Mouse (Mus musculus) MEL (cell line): ENCODE results near the gene Ntmt1. TPM values are rescaled to one million over a fixed set of nuclear protein-coding genes. Genes with fewer than 3 reads are reported as not detected.

Experiments
- DNase-seq: peaks from one replicate; pipeline ENCODE4 v3.0.0; 2011; ENCODE audit warnings: low read depth, low spot score
- H3K27ac ChIP-seq: 2 replicates; pipeline ENCODE4 v1.5.1; 2012; ENCODE audit warnings: low read depth, mild to moderate bottlenecking, control low read depth, low read length, moderate library complexity; ENCODE audit not compliant: control insufficient read depth
- H3K27me3 ChIP-seq, 2 experiments: fragments of 150-350 bp in 1 of 2; sonication (generic) in 1 of 2; 2 replicates each; pipeline ENCODE4 v1.6.1; 2012; ENCODE audit warnings: low read length in 2 of 2, mild to moderate bottlenecking in 2 of 2, improper control_type of control experiment in 1 of 2, moderate library complexity in 1 of 2; ENCODE audit not compliant: insufficient read depth in 2 of 2, control insufficient read depth in 1 of 2
- H3K36me3 ChIP-seq, 2 experiments: 2 replicates each; pipeline ENCODE4 v1.6.1; 2012 to 2014; ENCODE audit warnings: low read length in 2 of 2, improper control_type of control experiment in 1 of 2, inconsistent platforms in 1 of 2, mild to moderate bottlenecking in 1 of 2; ENCODE audit not compliant: insufficient read depth in 2 of 2, control insufficient read depth in 1 of 2
- H3K4me1 ChIP-seq, 2 experiments: fragments of 150-350 bp in 1 of 2; sonication (generic) in 1 of 2; 2 replicates each; pipeline ENCODE4 v1.6.1; 2012; ENCODE audit warnings: low read length in 2 of 2, improper control_type of control experiment in 1 of 2, mild to moderate bottlenecking in 1 of 2; ENCODE audit not compliant: insufficient read depth in 2 of 2, control insufficient read depth in 1 of 2
- H3K4me3 ChIP-seq, 2 experiments: fragments of 150-350 bp in 1 of 2; sonication (generic) in 1 of 2; 2 replicates each; pipeline ENCODE4 v1.5.1; 2012; ENCODE audit warnings: low read depth in 2 of 2, low read length in 2 of 2, mild to moderate bottlenecking in 2 of 2, moderate library complexity in 2 of 2, control low read depth in 1 of 2, improper control_type of control experiment in 1 of 2; ENCODE audit not compliant: control insufficient read depth in 1 of 2, insufficient read depth in 1 of 2
- H3K79me2 ChIP-seq: 2 replicates; pipeline ENCODE4 v1.6.1; 2012; ENCODE audit warnings: mild to moderate bottlenecking, low read length, moderate library complexity; ENCODE audit not compliant: control insufficient read depth, poor library complexity, insufficient read depth
- H3K9ac ChIP-seq: 2 replicates; pipeline ENCODE4 v1.6.1; 2012; ENCODE audit warnings: low read depth, mild to moderate bottlenecking, control low read depth, low read length, moderate library complexity; ENCODE audit not compliant: control insufficient read depth, poor library complexity, severe bottlenecking
- H3K9me3 ChIP-seq: fragments of 150-350 bp; sonication (generic); replicated peaks from 2 replicates; pipeline ENCODE4 v1.6.1; 2012; ENCODE audit warnings: mild to moderate bottlenecking, low read length, improper control_type of control experiment, moderate library complexity; ENCODE audit not compliant: insufficient read depth
- BHLHE40 ChIP-seq: IDR thresholded peaks from 2 replicates; pipeline ENCODE4 v1.6.1; 2012; ENCODE audit warnings: low read depth, mild to moderate bottlenecking, inconsistent platforms, low read length, improper control_type of control experiment, borderline replicate concordance
- CHD1 ChIP-seq: IDR thresholded peaks from 2 replicates; pipeline ENCODE4 v1.6.1; 2012; ENCODE audit warnings: low read depth, mild to moderate bottlenecking, inconsistent platforms, low read length, improper control_type of control experiment
- CHD2 ChIP-seq: IDR thresholded peaks from 2 replicates; pipeline ENCODE4 v1.6.1; 2011; ENCODE audit warnings: low read length, improper control_type of control experiment
- CTCF ChIP-seq, 3 experiments: IDR thresholded peaks in 2 of 3; conservative IDR thresholded peaks in 1 of 3; 2 replicates each; pipeline ENCODE4 v1.5.1; 2011 to 2012; ENCODE audit warnings: low read length in 3 of 3, low read depth in 2 of 3, mild to moderate bottlenecking in 2 of 3, improper control_type of control experiment in 1 of 3, inconsistent platforms in 1 of 3, mixed read lengths in 1 of 3, moderate library complexity in 1 of 3; ENCODE audit not compliant: control insufficient read depth in 1 of 3, insufficient read depth in 1 of 3, poor library complexity in 1 of 3, severe bottlenecking in 1 of 3
- E2F4 ChIP-seq: IDR thresholded peaks from 2 replicates; pipeline ENCODE4 v1.6.1; 2011; ENCODE audit warnings: low read depth, low read length, improper control_type of control experiment, borderline replicate concordance
- ELF1 ChIP-seq: IDR thresholded peaks from 2 replicates; pipeline ENCODE4 v1.6.1; 2014; ENCODE audit warnings: low read depth, mild to moderate bottlenecking, inconsistent platforms, low read length, improper control_type of control experiment, moderate library complexity
- ETS1 ChIP-seq: IDR thresholded peaks from 2 replicates; pipeline ENCODE4 v1.6.1; 2012; ENCODE audit warnings: low read depth, mild to moderate bottlenecking, inconsistent platforms, low read length, improper control_type of control experiment, moderate library complexity
- GATA1 ChIP-seq: IDR thresholded peaks from 2 replicates; pipeline ENCODE4 v1.6.1; 2011; ENCODE audit warnings: low read depth, low read length, improper control_type of control experiment
- HCFC1 ChIP-seq: IDR thresholded peaks from 2 replicates; pipeline ENCODE4 v1.6.1; 2012; ENCODE audit warnings: low read depth, mild to moderate bottlenecking, inconsistent platforms, low read length, improper control_type of control experiment, moderate library complexity
- MAFK ChIP-seq: IDR thresholded peaks from 2 replicates; pipeline ENCODE4 v1.6.1; 2011; ENCODE audit warnings: low read depth, mild to moderate bottlenecking, low read length, improper control_type of control experiment, borderline replicate concordance
- MEF2A ChIP-seq: IDR thresholded peaks from 2 replicates; pipeline ENCODE4 v1.6.1; 2014; ENCODE audit warnings: low read depth, mild to moderate bottlenecking, inconsistent platforms, low read length, improper control_type of control experiment; ENCODE audit not compliant: poor library complexity, insufficient replicate concordance, severe bottlenecking; ENCODE audit errors: extremely low read depth
- MYB ChIP-seq: IDR thresholded peaks from 2 replicates; pipeline ENCODE4 v1.6.1; 2011; ENCODE audit warnings: mild to moderate bottlenecking, low read depth, low read length, improper control_type of control experiment
- MYC ChIP-seq: IDR thresholded peaks from 2 replicates; pipeline ENCODE4 v1.6.1; 2011; ENCODE audit warnings: low read depth, mild to moderate bottlenecking, low read length, improper control_type of control experiment, moderate library complexity
- NELFE ChIP-seq: IDR thresholded peaks from 2 replicates; pipeline ENCODE4 v1.6.1; 2011; ENCODE audit warnings: low read depth, low read length, improper control_type of control experiment
- POLR2AphosphoS2 ChIP-seq: IDR thresholded peaks from 2 replicates; pipeline ENCODE4 v1.6.1; 2011; ENCODE audit warnings: low read length, improper control_type of control experiment
- POLR2AphosphoS5 ChIP-seq: IDR thresholded peaks from 2 replicates; pipeline ENCODE4 v1.6.1; 2012; ENCODE audit warnings: low read depth, borderline replicate concordance, mild to moderate bottlenecking, inconsistent platforms, low read length, moderate library complexity, mixed read lengths
- RAD21 ChIP-seq: IDR thresholded peaks from 2 replicates; pipeline ENCODE4 v1.6.1; 2011; ENCODE audit warnings: mild to moderate bottlenecking, low read depth, low read length, improper control_type of control experiment
- RCOR1 ChIP-seq: IDR thresholded peaks from 2 replicates; pipeline ENCODE4 v1.6.1; 2012; ENCODE audit warnings: low read depth, mild to moderate bottlenecking, inconsistent platforms, low read length, improper control_type of control experiment
- TCF12 ChIP-seq: IDR thresholded peaks from 2 replicates; pipeline ENCODE4 v1.6.1; 2014; ENCODE audit warnings: low read depth, mild to moderate bottlenecking, inconsistent platforms, low read length, improper control_type of control experiment, moderate library complexity
- ZKSCAN1 ChIP-seq: IDR thresholded peaks from 2 replicates; pipeline ENCODE4 v1.6.1; 2012; ENCODE audit warnings: low read depth, mild to moderate bottlenecking, inconsistent platforms, low read length, improper control_type of control experiment, moderate library complexity
- ZNF384 ChIP-seq: IDR thresholded peaks from 2 replicates; pipeline ENCODE4 v1.6.1; 2012; ENCODE audit warnings: low read depth, mild to moderate bottlenecking, inconsistent platforms, low read length, improper control_type of control experiment
- polyA plus RNA-seq, 2 experiments: library from polyadenylated mRNA; stranded (reverse) in 1 of 2; unstranded in 1 of 2; fragments of >175 nt in 1 of 2; fragments of >200 nt in 1 of 2; gene quantifications; 2 replicates each; pipeline versions ENCODE4 v1.2.1 to v1.2.4; 2012; ENCODE audit warnings: low replicate concordance in 2 of 2, low read depth in 1 of 2; ENCODE audit not compliant: insufficient read length in 2 of 2, insufficient read depth in 1 of 2, missing spikeins in 1 of 2
- total RNA-seq: library from RNA; depleted of rRNA; stranded (reverse); fragments of 300-350 nt; gene quantifications from 2 replicates; pipeline ENCODE4 v1.2.3, GENCODE M21; 2012; rRNA removed

Ntmt1 gene
- total and polyA plus RNA-seq, 3 experiments, result 58.9 to 83.2 TPM; not detected in 1

GRCm38 (mm10) chr2:30865426-30865825, 57.8 kb downstream of the Ntmt1 start:
- H3K36me3 ChIP-seq, result no peaks in the 10 kb centered on the region
- H3K79me2 ChIP-seq, result no peaks in the 10 kb centered on the region
- no peak for TF ChIP-seq RCOR1
- TF ChIP-seq TCF12, result no peak
- no peak for TF ChIP-seq HCFC1
- no peak for TF ChIP-seq CTCF (IDR thresholded peaks at IDR 0.05 in 2 of 3, conservative IDR thresholded peaks at IDR 0.05 in 1 of 3; ENCODE audit: control insufficient read depth in 1 of 3, insufficient read depth in 1 of 3, low read depth in 2 of 3, low read length in 3 of 3, poor library complexity in 1 of 3, severe bottlenecking in 1 of 3)
- TF ChIP-seq ETS1, result no peak
- no peak for TF ChIP-seq MYB
- no peak for TF ChIP-seq NELFE
- no peak for TF ChIP-seq ELF1
- TF ChIP-seq MEF2A, result no peak
- no peak for TF ChIP-seq MYC
- no peak for TF ChIP-seq CHD1
- TF ChIP-seq CHD2, result no peak
- TF ChIP-seq ZNF384, result no peak
- no peak for TF ChIP-seq POLR2AphosphoS5
- no peak for TF ChIP-seq ZKSCAN1
- no peak for TF ChIP-seq RAD21
- TF ChIP-seq BHLHE40, result no peak
- H3K9ac ChIP-seq, result no peak overlapping the region
- no peak overlapping the region for H3K27ac ChIP-seq
- no peak for DNase-seq
- H3K9me3 ChIP-seq, result no peaks in the 10 kb centered on the region
- peaks cover 0 to 2% of the 10 kb centered on the region in 2 experiments; a peak in 2 of 4 replicates for H3K27me3 ChIP-seq
- no peak overlapping the region for H3K4me3 ChIP-seq
- H3K4me1 ChIP-seq, result no peaks in the 10 kb centered on the region

- TF ChIP-seq POLR2AphosphoS2 (no peak), ZNF384 (no peak), GATA1 (no peak), ELF1 (no peak), CHD1 (no peak), HCFC1 (no peak), TCF12 (no peak), POLR2AphosphoS5 (no peak), E2F4 (no peak), RCOR1 (no peak), MAFK (no peak)
- Histone ChIP-seq H3K79me2 (no peaks in the 10 kb centered on the region), H3K4me1 (no peaks in the 10 kb centered on the region), H3K27ac (no peak overlapping the region), H3K27me3 (peaks cover 0 to 6% of the 10 kb centered on the region in 2 experiments; a peak in 3 of 4 replicates), H3K36me3 (no peaks in the 10 kb centered on the region), H3K9me3 (no peaks in the 10 kb centered on the region), H3K9ac (no peak overlapping the region), H3K4me3 (no peak overlapping the region)
- no peak for DNase-seq
Observed at GRCm38 (mm10) chr2:30870863-30871262, 63.2 kb downstream of the Ntmt1 start.

Other genes starting within 250 kb of the Ntmt1 start
- gene Cstad, start 212.8 kb upstream of the Ntmt1 start, total RNA-seq, result not detected in 2 replicates
- gene Cstad, start 212.8 kb upstream of the Ntmt1 start, polyA plus RNA-seq, result not detected
- 0.50 TPM in 1 of 2 replicates, not detected in the other for gene 1700001O22Rik, start 4.2 kb upstream of the Ntmt1 start, total RNA-seq
- gene 1700001O22Rik, start 4.2 kb upstream of the Ntmt1 start, polyA plus RNA-seq, result 1 to 10 TPM in 1 of 2 experiments, not detected in 1; 1.8 TPM
- 38.5 and 50.1 TPM in 2 replicates for gene Asb6, start 22.5 kb downstream of the Ntmt1 start, total RNA-seq
- 10 to 100 TPM in 1 of 2 experiments, not detected in 1; 54.6 TPM for gene Asb6, start 22.5 kb downstream of the Ntmt1 start, polyA plus RNA-seq
- gene Prrx2, start 27.1 kb downstream of the Ntmt1 start, total RNA-seq, result not detected in 2 replicates
- gene Prrx2, start 27.1 kb downstream of the Ntmt1 start, polyA plus RNA-seq, result not detected
- not detected in 2 replicates for gene Ptges, start 122.0 kb downstream of the Ntmt1 start, total RNA-seq
- not detected for gene Ptges, start 122.0 kb downstream of the Ntmt1 start, polyA plus RNA-seq
- 26.1 and 36.9 TPM in 2 replicates for gene Tor1b, start 145.1 kb downstream of the Ntmt1 start, total RNA-seq
- gene Tor1b, start 145.1 kb downstream of the Ntmt1 start, polyA plus RNA-seq, result 10 to 100 TPM; 33.0 to 55.6 TPM
- 45.8 and 55.6 TPM in 2 replicates for gene Tor1a, start 160.1 kb downstream of the Ntmt1 start, total RNA-seq
- gene Tor1a, start 160.1 kb downstream of the Ntmt1 start, polyA plus RNA-seq, result 10 to 100 TPM in 1 of 2 experiments, not detected in 1; 60.1 TPM
- 36.8 and 39.6 TPM in 2 replicates for gene BC005624, start 174.4 kb downstream of the Ntmt1 start, total RNA-seq
- 10 to 100 TPM in 1 of 2 experiments, not detected in 1; 63.0 TPM for gene BC005624, start 174.4 kb downstream of the Ntmt1 start, polyA plus RNA-seq
- gene Usp20, start 174.5 kb downstream of the Ntmt1 start, total RNA-seq, result 7.0 and 9.4 TPM in 2 replicates
- gene Usp20, start 174.5 kb downstream of the Ntmt1 start, polyA plus RNA-seq, result 10 to 100 TPM in 1 of 2 experiments, not detected in 1; 10.8 TPM